Mouse (Mus musculus) hindbrain, embryonic 13.5 days (tissue): Measurements from ENCODE around the gene Trp73. TPM values are rescaled to one million over a fixed set of nuclear protein-coding genes. Genes with fewer than 3 reads are reported as not detected.

Experiments used
- ATAC-seq: fragments of 200-750 bp; cut with Nextera tagmentation; 2 replicates; pipeline ENCODE4 v1.8.0; 2017; ENCODE audit warnings: moderate TSS enrichment; ENCODE audit not compliant: low FRiP score
- H3K27ac ChIP-seq: fragments of 300-500 bp; sonication (generic); 2 replicates; pipeline ENCODE4 v1.5.1; 2015; ENCODE audit warnings: inconsistent platforms, mild to moderate bottlenecking, moderate library complexity
- H3K27me3 ChIP-seq: fragments of 300-500 bp; sonication (generic); 2 replicates; pipeline ENCODE4 v1.6.1; 2015; ENCODE audit warnings: mild to moderate bottlenecking, inconsistent platforms
- H3K36me3 ChIP-seq: fragments of 300-500 bp; sonication (generic); 2 replicates; pipeline ENCODE4 v1.6.1; 2015; ENCODE audit warnings: mild to moderate bottlenecking, inconsistent platforms
- H3K4me1 ChIP-seq: fragments of 300-500 bp; sonication (generic); replicated peaks from 2 replicates; pipeline ENCODE4 v1.6.1; 2015; ENCODE audit warnings: inconsistent platforms
- H3K4me2 ChIP-seq: fragments of 300-500 bp; sonication (generic); 2 replicates; pipeline ENCODE4 v1.6.1; 2015; ENCODE audit warnings: inconsistent platforms, mild to moderate bottlenecking, moderate library complexity
- H3K4me3 ChIP-seq: fragments of 300-500 bp; sonication (generic); 2 replicates; pipeline ENCODE4 v1.5.1; 2015; ENCODE audit warnings: mild to moderate bottlenecking, inconsistent platforms
- H3K9ac ChIP-seq: fragments of 300-500 bp; sonication (generic); 2 replicates; pipeline ENCODE4 v1.6.1; 2015; ENCODE audit warnings: mild to moderate bottlenecking, inconsistent platforms
- H3K9me3 ChIP-seq: fragments of 300-500 bp; sonication (generic); 2 replicates; pipeline ENCODE4 v1.6.1; 2016; ENCODE audit warnings: inconsistent platforms
- WGBS: fragments of 180-500 bp; shearing (Covaris S2); methylation state at CpG from one replicate; pipeline ENCODE4 v1.1.7; 2015; 5-methylcytosine and 5-hydroxymethylcytosine counted together
- polyA plus RNA-seq: library from polyadenylated mRNA; unstranded; fragments of >200 nt; fragmentation: Nextera tagmentation; extraction: Ambion mirVana; gene quantifications from 2 replicates; pipeline ENCODE4 v1.2.1, GENCODE M21; 2015

Trp73 gene
- polyA plus RNA-seq, 1 experiment from 2014 or later, result 0.97 TPM

DNA sequence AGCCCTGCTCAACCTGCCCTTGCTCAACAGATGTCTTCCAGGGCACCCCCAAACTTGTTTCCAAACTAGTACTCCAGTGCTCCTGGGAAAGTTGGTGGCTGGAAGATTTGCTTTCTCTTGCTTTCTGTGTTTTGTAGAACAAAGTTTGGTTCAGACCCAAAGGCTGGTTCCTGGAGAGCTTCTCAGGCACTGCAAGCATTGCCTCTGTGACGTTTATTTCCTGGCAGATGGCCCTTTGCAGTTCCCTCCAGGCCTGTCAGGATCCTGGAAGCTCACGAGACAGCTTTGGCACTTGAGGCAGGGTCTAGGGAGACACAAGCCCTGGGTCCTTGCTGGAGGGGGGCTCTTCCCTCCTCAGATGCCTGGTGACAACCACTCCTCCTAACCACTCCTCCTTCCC lies 83.3 kb downstream of the Trp73 start:
- 73% methylated on average over 2 of the region's 2 CpGs for WGBS
- no peak overlapping the region for H3K9ac ChIP-seq
- no peak for ATAC-seq

DNA sequence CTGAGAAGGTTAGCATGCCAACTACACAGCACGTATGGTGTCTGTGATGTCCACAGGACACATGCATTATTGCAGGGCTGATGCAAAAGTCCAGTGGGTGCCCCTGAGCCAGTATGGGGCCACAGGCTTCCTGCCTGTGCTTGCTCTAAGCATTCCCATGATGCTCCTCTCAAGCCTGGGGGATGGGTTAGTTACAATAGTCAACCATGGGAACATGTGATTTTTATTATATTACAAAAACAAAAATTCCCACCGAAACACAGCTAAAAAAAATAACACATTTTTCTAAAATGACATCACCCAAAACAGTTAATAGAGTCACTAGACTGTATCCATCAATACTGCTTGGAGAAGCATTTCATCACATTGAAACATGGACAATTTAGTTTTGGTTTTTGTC lies 84.0 kb downstream of the Trp73 start:
- H3K4me2 ChIP-seq, result no peak overlapping the region
- no peak overlapping the region for H3K9ac ChIP-seq
- H3K27me3 ChIP-seq, result no peaks in the 10 kb centered on the region
- H3K27ac ChIP-seq, result no peak overlapping the region
- H3K9me3 ChIP-seq, result no peaks in the 10 kb centered on the region
- no peak overlapping the region for H3K4me3 ChIP-seq
- 74% methylated on average over 2 of the region's 2 CpGs for WGBS
- no peaks in the 10 kb centered on the region for H3K36me3 ChIP-seq
- no peak for ATAC-seq
- H3K4me1 ChIP-seq, result no peaks in the 10 kb centered on the region

More for the DNA sequence above, 83.3 kb downstream of the Trp73 start:
- no peaks in the 10 kb centered on the region for H3K36me3 ChIP-seq
- no peak overlapping the region for H3K27ac ChIP-seq
- no peak overlapping the region for H3K4me2 ChIP-seq
- H3K27me3 ChIP-seq, result no peaks in the 10 kb centered on the region; the same call in 1 of the 2 replicates
- H3K4me1 ChIP-seq, result no peaks in the 10 kb centered on the region
- no peaks in the 10 kb centered on the region for H3K9me3 ChIP-seq
- no peak overlapping the region for H3K4me3 ChIP-seq

DNA sequence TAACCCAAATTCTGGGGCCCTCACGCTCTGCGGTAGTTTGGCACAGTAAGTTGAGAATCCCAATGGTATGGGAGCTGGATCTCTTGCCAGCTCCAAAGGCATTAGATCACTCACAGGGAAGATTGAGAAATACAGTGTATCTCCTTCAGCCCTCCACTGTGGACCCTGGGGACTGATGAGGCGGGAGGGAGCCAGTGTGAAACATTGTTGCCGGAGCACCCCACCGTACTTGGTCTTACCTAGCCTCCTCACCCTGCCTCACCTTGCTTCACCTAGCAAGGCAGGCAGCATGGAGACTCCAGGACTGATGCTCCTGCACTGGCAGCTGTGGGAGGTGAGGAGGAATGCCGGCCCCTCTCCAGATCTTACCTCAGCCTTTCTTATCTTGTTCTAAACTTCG lies 84.5 kb downstream of the Trp73 start:
- H3K4me1 ChIP-seq, result no peaks in the 10 kb centered on the region
- H3K4me2 ChIP-seq, result no peak overlapping the region
- H3K27me3 ChIP-seq, result no peaks in the 10 kb centered on the region
- H3K27ac ChIP-seq, result no peak overlapping the region
- H3K9ac ChIP-seq, result no peak overlapping the region
- H3K36me3 ChIP-seq, result no peaks in the 10 kb centered on the region
- H3K4me3 ChIP-seq, result no peak overlapping the region
- no peak for ATAC-seq
- WGBS, result 95% methylated on average over 7 of the region's 7 CpGs
- H3K9me3 ChIP-seq, result no peaks in the 10 kb centered on the region

DNA sequence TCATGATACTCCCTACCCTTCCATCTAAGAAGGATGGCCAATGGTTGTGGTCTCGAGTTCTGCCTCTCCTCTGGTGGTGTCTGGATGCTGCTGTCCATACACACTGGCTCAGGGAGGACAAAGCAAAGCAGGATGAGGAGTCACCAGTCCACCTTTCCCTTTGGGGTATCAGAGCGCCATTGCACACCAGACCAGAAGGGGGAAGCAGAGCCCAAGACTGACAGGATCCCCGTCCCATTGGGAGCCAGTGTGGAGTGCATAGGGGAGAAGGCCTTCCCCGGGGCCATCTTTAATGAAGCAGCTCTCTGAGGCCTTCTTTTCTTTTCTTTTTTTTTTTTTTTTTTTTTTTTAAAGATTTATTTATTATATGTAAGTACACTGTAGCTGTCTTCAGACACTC lies 86.9 kb downstream of the Trp73 start:
- Histone ChIP-seq H3K4me2 (no peak overlapping the region), H3K9ac (no peak overlapping the region), H3K9me3 (no peaks in the 10 kb centered on the region), H3K27me3 (no peaks in the 10 kb centered on the region), H3K4me1 (no peaks in the 10 kb centered on the region), H3K4me3 (no peak overlapping the region), H3K27ac (no peak overlapping the region), H3K36me3 (no peaks in the 10 kb centered on the region)
- no peak for ATAC-seq
- WGBS, result 63% methylated on average over 4 of the region's 4 CpGs

DNA sequence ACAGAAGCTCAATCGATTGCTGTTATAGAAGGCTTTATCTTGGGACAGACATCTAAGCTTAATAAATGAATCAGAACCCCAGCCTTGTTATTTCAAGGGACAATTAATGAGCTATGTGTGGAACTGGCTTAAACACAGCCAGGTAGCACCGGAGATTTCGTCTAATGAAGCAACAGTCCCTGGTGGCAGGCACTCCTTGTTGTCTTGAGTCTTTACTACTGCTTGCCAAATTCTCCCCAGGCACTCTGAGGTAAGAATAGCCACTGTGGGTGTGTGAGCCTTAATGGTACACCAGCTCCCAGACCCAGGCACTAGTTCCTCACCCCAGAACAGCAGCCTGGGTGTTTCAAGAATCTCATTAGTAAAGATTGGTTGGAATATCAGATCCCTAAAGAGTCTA lies 88.6 kb downstream of the Trp73 start:
- WGBS, result 89% methylated on average over 3 of the region's 3 CpGs
- ATAC-seq, result no peak
- no peaks in the 10 kb centered on the region for H3K4me1 ChIP-seq
- no peak overlapping the region for H3K27ac ChIP-seq
- H3K9me3 ChIP-seq, result no peaks in the 10 kb centered on the region
- no peaks in the 10 kb centered on the region for H3K36me3 ChIP-seq
- no peak overlapping the region for H3K4me2 ChIP-seq
- no peak overlapping the region for H3K4me3 ChIP-seq
- H3K27me3 ChIP-seq, result 0 out of 2 replicates have a peak, but pooled peaks cover 3% of the 10 kb centered on the region
- no peak overlapping the region for H3K9ac ChIP-seq

DNA sequence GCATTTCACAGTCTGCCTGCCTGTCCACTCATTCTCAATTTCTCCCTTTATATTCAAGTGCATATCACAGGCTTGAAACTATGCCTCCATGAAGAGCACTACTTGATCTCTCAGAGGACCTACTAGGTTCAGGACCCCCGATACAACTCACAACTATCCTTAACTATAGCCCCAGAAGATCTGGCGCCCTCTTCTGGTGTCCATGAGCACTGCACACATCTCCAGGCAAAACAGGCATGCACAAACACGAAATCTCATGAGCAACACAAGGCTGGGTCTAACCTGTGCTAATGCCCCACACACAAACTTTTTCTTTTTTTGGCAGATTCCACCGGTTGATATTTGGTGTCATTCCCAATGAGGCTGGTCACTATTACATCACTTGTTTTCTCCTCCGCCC lies 94.2 kb downstream of the Trp73 start:
- Histone ChIP-seq H3K27ac (no peak overlapping the region), H3K4me2 (no peak overlapping the region), H3K4me3 (no peak overlapping the region), H3K9me3 (no peaks in the 10 kb centered on the region), H3K9ac (no peak overlapping the region), H3K27me3 (peaks cover 20% of the 10 kb centered on the region; the same call in 1 of the 2 replicates), H3K36me3 (no peaks in the 10 kb centered on the region), H3K4me1 (no peaks in the 10 kb centered on the region)
- WGBS, result 68% methylated on average over 5 of the region's 5 CpGs
- no peak for ATAC-seq

DNA sequence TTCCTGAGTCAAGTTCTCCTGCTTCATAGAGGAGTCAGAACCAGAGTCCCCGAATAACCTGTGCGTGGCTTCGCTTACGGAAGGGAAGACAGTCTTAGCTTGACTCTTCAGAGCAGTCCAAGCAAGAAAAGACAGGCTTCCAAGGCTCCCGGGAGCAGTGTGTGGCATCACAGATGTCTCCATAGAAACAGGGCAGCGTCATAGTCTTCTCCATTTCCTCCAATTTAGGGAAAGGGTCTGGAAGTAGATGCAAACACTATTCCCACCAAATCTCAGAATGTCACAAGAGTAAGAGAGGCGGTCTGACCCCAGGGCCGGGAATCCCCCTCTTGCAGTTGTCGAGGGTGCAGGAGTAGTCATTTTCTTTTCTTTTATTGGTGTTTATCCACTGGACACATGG lies 97.4 kb downstream of the Trp73 start, which contains the start of gene Ccdc27:
TSS of gene Ccdc27 (minus strand) at position 101 of the 400 bp plus-strand sequence.
- no peaks in the 10 kb centered on the region for H3K36me3 ChIP-seq
- no peaks in the 10 kb centered on the region for H3K9me3 ChIP-seq
- H3K27ac ChIP-seq, result no peak within 1 kb of the TSS
- 87% methylated on average over 9 of the region's 9 CpGs for WGBS
- ATAC-seq, result no peak
- no peak within 1 kb of the TSS for H3K4me2 ChIP-seq
- H3K9ac ChIP-seq, result no peak within 1 kb of the TSS
- no peak within 1 kb of the TSS for H3K4me3 ChIP-seq
- peaks cover 20% of the 10 kb centered on the region for H3K27me3 ChIP-seq
- H3K4me1 ChIP-seq, result no peaks in the 10 kb centered on the region

DNA sequence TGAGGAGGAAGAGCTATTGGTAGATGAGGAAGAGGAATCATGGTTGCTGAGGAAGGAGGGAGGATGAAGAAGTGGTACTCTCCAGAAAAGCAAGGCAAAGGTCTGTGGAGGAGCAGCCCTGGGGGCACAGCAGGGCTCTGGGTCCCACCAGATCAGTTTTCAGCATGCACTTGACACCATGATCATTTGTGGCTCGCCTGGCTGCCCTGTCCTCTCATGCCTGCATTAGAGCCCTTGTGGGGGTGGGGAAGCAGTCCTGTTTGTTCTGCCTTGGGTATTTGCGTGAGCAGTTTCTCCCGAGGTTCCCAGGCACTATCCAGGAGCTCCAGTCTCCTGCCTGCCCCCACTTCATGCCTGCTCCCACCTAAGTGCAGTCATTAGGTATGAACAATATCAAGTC lies 102.9 kb downstream of the Trp73 start:
- no peak for ATAC-seq
- no peak overlapping the region for H3K9ac ChIP-seq
- H3K4me2 ChIP-seq, result no peak overlapping the region
- H3K9me3 ChIP-seq, result no peaks in the 10 kb centered on the region
- peaks cover 16% of the 10 kb centered on the region for H3K27me3 ChIP-seq
- H3K4me1 ChIP-seq, result no peaks in the 10 kb centered on the region
- no peak overlapping the region for H3K27ac ChIP-seq
- H3K4me3 ChIP-seq, result no peak overlapping the region
- no peaks in the 10 kb centered on the region for H3K36me3 ChIP-seq
- WGBS, result 46% methylated on average over 3 of the region's 3 CpGs

DNA sequence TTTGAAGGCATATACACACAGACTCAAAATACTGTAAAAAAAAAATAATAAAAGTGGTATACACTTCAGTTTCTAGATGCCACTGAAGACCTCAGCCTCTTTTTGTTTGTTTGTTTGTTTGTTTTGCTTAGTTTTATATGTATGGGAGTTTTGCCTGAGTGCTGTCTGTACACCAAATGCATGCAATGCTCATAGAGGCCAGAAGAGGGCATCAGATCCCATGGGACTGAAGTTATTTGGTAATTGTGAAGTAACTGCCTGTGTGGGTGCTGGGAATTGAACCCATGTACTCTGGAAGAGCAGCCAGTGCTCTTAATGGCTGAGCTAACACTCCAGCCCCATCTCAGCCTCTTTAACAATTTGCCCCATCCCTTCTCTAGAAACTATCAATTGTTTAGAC lies 111.4 kb downstream of the Trp73 start:
- no peak overlapping the region for H3K4me3 ChIP-seq
- no peak overlapping the region for H3K4me2 ChIP-seq
- H3K9me3 ChIP-seq, result no peaks in the 10 kb centered on the region
- ATAC-seq, result no peak
- H3K27me3 ChIP-seq, result peaks cover 47% of the 10 kb centered on the region
- H3K4me1 ChIP-seq, result peaks cover 30% of the 10 kb centered on the region
- no peak overlapping the region for H3K27ac ChIP-seq
- no peak overlapping the region for H3K9ac ChIP-seq
- no peaks in the 10 kb centered on the region for H3K36me3 ChIP-seq

DNA sequence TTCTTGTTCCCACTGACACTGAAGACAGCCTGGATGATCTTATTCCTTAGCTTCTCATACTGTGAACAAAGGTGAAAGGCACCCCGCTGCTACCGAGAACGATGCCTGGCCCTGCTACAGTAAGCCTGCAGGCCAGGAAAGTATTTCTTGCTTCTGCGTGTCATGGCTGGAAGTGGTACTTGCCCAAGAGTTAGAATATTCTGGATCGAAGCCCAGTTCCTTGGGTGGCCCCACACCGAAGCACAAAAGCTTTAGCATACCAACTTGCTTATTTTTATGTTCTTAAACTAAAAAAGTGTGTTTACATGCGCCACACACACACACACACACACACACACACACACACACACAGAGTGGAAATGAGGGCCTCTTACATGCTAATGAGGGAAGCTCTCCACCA lies 111.9 kb downstream of the Trp73 start:
- H3K9me3 ChIP-seq, result no peaks in the 10 kb centered on the region
- 83% methylated on average over 7 of the region's 7 CpGs for WGBS
- no peak for ATAC-seq

DNA sequence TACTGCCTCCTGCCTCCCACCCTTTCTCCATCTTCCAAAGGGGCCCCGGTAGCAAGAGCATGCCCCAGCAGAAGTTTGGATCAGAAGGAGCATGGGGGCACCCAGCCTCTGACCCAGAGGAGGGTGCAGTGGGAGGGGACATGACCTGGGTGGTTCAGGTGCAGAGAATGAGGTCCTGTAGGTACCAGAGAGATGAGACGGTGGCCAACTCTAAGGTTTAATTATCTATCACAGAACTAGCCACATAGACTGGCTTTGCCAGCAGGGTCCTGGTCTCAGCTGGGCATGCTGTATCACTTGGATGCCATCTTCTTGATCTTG lies 113.6 kb downstream of the Trp73 start:
- peak overlapping the region; percentile 59 for H3K4me2 ChIP-seq
- 0 out of 2 replicates have a peak overlapping the region, but pooled peaks have one; percentile 65 for H3K9ac ChIP-seq
- H3K4me3 ChIP-seq, result peak overlapping the region; percentile 29; the same call in 1 of the 2 replicates
- no peak for ATAC-seq
- peaks cover 37% of the 10 kb centered on the region for H3K4me1 ChIP-seq
- WGBS, result 33% methylated on average over 2 of the region's 2 CpGs
- no peaks in the 10 kb centered on the region for H3K9me3 ChIP-seq
- peaks cover 10% of the 10 kb centered on the region for H3K36me3 ChIP-seq
- peaks cover 43% of the 10 kb centered on the region for H3K27me3 ChIP-seq
- no peak overlapping the region for H3K27ac ChIP-seq

More for the DNA sequence above, 111.9 kb downstream of the Trp73 start:
- peaks cover 36% of the 10 kb centered on the region for H3K4me1 ChIP-seq
- H3K27ac ChIP-seq, result no peak overlapping the region
- H3K4me2 ChIP-seq, result no peak overlapping the region
- no peak overlapping the region for H3K9ac ChIP-seq
- H3K36me3 ChIP-seq, result no peaks in the 10 kb centered on the region
- peaks cover 45% of the 10 kb centered on the region for H3K27me3 ChIP-seq
- H3K4me3 ChIP-seq, result no peak overlapping the region

DNA sequence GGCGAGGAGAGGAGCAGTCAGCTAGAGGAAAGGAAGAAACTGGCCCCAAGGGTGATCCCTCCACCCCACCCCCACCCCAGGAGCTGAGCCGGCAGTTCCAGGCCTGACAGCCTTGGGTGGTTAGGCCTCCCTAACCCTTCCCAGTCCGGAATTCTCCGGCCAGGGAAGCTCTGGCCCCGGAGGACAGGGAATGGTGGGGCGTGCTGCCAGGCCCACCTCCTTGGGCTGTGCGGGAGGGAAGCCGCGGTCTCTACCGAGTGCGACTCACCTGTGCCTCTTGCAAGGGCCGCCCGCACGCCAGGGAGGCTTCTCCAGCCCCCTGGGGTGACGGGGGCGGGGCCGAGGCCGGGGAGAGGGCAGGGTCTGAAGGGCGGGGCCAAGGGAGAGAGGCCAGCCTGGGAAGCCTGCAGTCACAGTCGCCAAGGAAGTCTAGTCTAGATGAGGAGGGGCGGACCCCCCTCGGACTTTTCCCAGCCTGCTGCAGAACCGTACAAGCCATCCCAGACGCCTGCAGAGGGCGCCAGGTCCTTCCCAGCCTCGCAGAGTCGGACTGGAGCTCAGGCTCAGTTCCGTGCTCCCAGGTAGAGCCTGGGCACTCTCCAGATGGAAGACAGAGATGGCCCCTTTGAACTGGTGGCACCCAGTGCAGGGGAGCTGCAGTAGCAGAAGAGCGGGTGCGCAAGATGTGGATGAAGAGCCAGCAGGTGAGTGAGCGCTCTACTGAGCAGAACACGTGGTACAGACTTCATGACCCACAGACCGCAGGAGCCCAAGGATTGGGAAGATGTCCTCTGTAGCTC lies 114.2 kb downstream of the Trp73 start, which contains the start of gene Smim1:
TSS of gene Smim1 (minus strand) at position 590 of the 800 bp plus-strand sequence.
- Histone ChIP-seq H3K9ac (peak within 1 kb of the TSS; percentile 65), H3K9me3 (no peaks in the 10 kb centered on the region), H3K4me2 (peak within 1 kb of the TSS; percentile 59), H3K27ac (no peak within 1 kb of the TSS), H3K36me3 (peaks cover 16% of the 10 kb centered on the region), H3K4me1 (peaks cover 37% of the 10 kb centered on the region), H3K27me3 (peaks cover 43% of the 10 kb centered on the region), H3K4me3 (peak within 1 kb of the TSS; percentile 29)
- peak; percentile 55 for ATAC-seq
- under 1% methylated on average over 33 of the region's 33 CpGs for WGBS
